Mouse (Mus musculus) lung, postnatal 4 days (tissue): Measurements from ENCODE around the gene Stt3b.

ENCODE experiments used
- DNase-seq, 2 experiments: peaks; one replicate each; pipeline ENCODE4 v3.0.0; 2021

Stt3b gene

GRCm38 (mm10) chr9:115260464-115260863, 49.8 kb downstream of the Stt3b start:
- no peak for DNase-seq

DNA sequence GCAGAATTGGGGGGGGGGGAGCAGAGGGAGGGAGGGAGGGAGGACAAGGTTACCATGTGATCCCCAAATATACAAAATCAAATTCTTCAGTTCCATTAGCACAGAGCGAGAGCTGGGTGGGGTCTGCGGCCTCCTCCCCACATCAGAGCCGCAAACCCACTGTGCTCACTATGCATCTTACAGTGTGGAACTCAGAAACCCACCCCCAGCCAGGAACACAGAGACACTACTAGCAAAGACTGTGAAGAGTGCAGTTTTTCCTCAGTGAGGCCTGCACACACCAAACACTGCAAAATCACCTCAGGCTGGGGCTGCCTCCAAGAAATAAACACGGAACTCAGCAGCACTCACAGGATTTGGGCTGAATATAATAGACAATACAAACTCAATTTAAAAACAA, 50.4 kb downstream of the Stt3b start:
- no peak for DNase-seq

GRCm38 (mm10) chr9:115257733-115258286, 52.4 kb downstream of the Stt3b start:
- DNase-seq = no peak

GRCm38 (mm10) chr9:115249145-115249544, 61.1 kb downstream of the Stt3b start:
- no peak for DNase-seq

GRCm38 (mm10) chr9:115245092-115245491, 65.1 kb downstream of the Stt3b start:
- peak in 1 of 2 experiments; percentile 39 for DNase-seq

DNA sequence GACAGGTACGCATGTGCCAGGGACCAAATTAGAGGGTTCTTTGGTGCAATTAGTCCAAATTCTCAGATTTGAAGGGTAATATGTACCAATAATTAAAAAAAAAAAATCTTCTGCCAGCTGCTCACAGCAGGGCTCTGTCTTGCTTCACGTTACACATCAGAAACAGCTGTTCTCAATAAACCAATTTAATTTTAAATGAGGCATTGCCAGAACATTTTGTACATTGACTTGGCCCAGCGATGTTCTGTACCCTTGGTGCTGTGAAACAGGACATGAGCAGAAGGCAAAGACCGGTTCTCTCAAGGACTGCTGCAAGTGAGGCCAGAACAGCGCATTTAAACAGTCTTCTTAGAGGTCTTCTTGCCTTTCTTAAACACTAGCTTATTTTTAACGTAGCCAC, 66.6 kb downstream of the Stt3b start:
- peak in 1 of 2 experiments; percentile 35 for DNase-seq

DNA sequence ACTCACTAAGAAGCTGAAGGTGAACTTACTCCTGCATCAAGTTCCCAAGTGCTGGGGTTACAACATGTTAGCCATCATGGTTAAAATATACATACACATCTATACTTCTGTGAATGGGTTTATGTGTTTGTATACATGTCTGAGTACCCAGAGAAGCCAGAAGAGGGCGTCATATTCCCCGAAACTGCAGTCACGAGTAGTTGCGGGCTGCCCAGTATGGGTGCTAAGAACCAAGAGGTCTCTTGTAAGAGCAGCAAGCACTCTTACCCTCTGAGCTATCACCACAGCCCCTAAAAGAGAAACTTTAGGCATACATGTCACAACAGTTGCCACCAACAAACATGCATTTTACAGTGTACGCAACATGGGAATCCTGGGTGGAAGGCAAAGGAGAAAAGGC, 70.4 kb downstream of the Stt3b start:
- no peak for DNase-seq

GRCm38 (mm10) chr9:115237943-115238342, 72.3 kb downstream of the Stt3b start:
- no peak for DNase-seq

DNA sequence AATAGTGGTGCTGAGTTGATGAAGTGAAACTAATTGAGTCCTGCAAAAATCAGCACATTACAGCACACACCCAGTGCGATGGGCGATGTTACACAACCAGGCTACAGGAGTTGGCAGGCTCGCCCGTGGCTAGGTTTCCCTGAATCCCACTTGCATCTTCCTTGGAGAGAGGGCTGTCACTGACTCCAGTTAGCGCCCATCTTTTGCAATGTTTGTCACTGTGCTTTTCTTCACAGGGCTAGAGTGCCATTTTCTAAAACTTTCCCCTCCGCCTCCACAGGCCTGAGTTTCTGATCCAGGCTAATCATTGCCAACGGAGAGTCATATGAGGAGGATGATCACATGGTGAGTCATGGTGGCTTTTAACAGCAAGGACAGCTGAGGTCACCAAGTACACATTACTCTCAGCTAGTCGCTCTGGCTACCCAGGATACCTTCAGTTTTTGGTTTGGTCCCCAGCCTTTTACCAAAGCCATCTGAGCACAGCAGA, 73.8 kb downstream of the Stt3b start:
- DNase-seq = peak in 1 of 2 experiments; percentile 34

DNA sequence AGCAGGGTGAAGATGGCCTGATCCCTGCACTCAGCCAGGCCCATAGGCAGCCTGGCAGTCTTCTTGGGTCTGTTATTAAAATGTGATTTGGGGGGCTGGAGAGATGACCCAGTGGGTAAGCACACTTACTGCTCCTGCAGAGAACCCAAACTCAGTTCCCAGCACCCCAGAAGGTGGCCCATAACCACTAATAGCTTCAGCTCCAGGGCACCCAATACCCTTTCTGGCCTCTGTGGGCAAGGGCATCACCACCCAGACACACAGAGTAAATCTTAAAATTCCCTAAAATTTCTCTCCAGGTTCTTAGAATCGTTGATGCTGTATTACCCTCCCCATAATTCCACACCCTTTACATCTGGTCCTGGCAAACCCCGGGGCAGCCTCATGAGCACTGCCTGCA, 75.7 kb downstream of the Stt3b start:
- no peak for DNase-seq

DNA sequence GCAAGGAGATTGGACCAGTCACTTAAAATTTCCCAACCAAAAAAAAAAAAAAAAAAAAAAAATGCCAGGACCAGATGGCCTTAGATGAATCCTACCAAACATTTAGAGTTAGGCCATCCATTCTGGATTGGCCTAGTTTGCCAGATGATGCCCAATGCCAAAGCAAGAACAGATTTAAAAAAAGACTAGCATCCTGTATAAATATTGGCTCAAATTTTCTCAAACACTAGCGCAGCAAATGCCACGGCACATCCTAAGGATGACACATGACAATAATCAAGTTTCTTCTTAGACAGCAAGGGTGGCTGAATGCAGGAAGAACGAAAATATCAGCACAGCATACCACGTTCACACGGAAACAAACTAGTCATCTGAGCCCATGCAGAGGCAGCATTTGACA, 76.5 kb downstream of the Stt3b start:
- DNase-seq = no peak

GRCm38 (mm10) chr9:115231476-115231875, 78.7 kb downstream of the Stt3b start:
- no peak for DNase-seq

DNA sequence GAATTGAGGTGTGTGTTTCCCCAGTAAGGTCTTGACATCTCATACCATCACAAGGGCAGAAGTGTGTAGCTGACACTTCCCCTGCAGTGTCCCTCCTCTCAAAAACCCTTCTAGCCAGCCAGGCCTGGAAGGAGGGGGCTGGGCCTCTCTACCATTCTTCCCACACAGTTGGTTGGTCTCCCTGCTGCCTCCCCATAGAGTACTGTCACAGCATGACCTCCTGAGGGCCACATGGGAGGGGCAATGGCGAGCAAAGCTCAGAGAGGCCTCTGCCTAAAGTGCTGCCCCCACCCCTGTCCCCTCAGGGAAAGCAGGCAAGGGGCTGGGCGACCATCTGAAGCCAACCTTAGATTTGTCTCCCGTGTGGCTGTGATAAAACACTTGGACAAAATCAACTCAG, 80.1 kb downstream of the Stt3b start:
- no peak for DNase-seq

DNA sequence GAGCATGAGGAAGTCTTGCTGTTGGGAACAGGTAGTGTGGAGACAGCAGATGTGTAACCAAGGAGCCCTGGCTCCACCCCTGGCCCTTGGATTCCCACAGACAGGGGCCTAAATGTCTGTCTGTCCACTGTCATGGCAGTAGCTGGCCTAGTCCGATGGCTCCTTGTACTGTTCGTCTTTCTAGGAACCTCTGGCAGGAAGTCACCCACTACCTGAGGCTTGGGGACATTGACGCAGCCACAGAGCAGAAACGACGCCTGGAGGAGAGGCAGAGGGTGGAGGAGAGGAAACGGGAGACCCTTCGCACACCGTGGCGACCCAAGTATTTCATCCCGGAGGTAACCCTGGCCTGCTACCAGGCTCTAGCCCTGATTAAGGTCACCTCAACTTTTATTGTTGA, 80.5 kb downstream of the Stt3b start:
- no peak for DNase-seq

- DNase-seq = no peak
Observed at GRCm38 (mm10) chr9:115229145-115229544, 81.1 kb downstream of the Stt3b start.

GRCm38 (mm10) chr9:115224744-115225354, 85.4 kb downstream of the Stt3b start:
- DNase-seq = no peak

GRCm38 (mm10) chr9:115221265-115221664, 89.0 kb downstream of the Stt3b start:
- DNase-seq = no peak

GRCm38 (mm10) chr9:115220466-115220865, 89.8 kb downstream of the Stt3b start:
- DNase-seq = no peak

- no peak for DNase-seq
Observed at GRCm38 (mm10) chr9:115217984-115218383, 92.2 kb downstream of the Stt3b start.

DNA sequence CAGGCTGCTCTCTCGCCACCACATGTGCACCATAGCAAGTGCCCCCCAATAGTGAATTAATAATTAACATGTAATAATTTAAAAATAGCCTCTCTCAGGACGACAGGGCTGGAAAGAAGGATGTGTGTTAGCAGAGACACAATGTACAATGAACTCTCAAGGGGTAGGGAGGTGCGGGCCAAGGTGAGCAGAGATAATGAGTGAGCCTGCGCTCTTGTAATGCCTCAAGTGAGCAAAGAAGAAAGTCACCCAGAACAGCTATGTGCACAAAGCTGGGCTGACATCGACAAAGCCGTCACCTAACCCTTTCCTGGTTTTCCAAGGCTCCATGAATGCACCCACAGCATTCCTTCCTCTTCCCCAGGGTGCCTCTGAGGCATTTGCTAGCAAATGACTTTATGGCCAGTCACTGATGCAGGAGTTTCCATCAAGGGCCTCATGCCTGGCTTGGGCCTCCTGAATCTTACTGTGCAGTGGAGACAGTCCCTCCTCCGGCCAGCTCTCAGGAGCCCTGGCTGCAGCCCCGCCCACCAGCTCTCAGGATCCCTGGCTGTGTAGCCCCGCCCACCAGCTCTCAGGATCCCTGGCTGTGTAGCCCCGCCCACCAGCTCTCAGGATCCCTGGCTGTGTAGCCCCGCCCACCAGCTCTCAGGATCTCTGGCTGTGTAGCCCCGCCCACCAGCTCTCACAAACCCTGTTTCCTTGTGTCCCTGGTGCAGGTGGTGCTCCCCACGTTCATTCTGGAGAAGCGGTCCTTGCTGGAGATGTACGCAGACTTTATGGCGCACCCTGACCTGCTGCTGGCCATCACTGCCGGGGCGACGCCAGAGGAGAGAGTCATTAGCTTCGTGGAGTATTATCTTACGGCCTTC, 94.2 kb downstream of the Stt3b start:
- DNase-seq = peak; percentile 57 to 74

DNA sequence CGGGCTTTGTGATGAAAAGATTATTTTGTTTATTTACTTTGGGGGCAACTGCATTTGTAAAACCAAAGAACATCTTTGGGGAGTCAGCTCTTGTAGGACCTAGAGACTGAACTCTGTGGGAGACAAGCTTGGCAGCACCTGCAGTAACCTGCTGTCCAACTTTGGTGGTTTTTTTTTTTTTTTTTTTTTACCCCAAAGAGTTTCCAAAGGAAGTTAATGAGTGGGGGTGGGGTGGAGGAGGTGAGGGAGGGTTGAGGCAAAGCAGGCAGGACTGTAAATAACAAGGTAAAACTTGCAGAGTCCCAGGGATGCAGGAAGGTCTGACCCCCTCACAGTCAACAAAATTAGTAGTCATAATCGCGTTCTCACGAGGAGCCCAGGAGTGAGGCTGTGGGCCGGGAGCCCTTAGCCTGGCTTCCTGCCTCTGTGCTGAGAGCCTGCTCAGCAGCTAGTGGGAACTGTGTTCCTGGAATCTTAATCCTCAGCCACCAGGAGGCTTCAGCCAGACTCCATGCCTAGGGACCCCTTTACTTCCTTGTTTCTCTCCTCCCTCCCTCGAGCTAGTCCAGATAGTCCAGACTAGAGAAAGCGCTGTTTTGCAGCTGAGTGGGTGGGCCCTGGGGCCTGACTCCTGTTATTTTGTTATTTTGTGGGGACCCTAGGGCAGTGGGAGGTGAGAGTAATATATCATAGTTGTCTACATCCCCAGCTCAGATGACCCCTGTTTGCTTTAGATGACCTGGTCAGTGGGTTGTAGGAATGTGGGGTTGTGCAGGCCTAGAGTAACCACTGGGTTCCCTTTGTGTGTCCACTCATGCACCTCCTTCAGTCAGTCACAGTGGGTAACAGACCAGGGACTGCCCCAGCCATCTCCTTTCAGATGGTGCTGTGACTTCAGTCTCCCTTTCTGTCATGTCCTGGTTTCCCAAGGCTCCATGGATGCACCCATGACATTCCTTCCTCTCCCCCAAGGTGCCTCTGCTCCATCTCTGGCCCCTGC, 95.3 kb downstream of the Stt3b start:
- peak in 1 of 2 experiments; percentile 11 for DNase-seq

DNA sequence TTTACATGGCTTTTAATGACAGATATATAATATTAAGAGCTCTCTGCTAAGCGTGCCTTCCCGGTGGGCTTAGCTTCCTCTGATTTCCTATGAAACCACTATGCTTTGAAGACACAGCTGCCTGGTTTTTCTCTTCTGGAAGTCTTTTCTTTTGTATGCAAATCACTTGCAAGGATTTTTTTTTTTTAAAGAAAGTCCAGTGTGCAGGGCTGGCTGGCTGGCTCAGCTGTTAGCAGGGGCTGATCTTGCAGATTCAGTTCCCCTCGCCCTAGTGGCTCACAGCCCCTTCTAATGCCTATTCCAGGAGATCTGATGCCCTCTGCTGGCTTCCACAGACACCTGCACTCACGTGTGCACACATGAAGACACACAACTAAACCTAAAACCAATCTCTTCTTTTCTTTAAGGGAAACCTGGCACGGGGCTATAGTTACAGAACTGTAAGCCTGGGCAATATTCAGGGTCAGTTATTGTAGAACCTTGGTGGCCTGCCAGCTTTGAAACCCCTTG, 96.4 kb downstream of the Stt3b start:
- no peak for DNase-seq
